Mouse (Mus musculus) limb, embryonic 12.5 days (tissue): ENCODE data around the gene Tmco5b. TPM values are rescaled to one million over a fixed set of nuclear protein-coding genes. Genes with fewer than 3 reads are reported as not detected.

Experiments
- ATAC-seq: fragments of 200-750 bp; cut with Nextera tagmentation; 2 replicates; pipeline ENCODE4 v1.8.0; 2017; ENCODE audit warnings: low read depth, moderate TSS enrichment; ENCODE audit not compliant: insufficient number of reproducible peaks, insufficient read depth, low FRiP score, low TSS enrichment
- H3K27ac ChIP-seq: fragments of 300-500 bp; sonication (generic); 2 replicates; pipeline ENCODE4 v1.5.1; 2016; ENCODE audit warnings: mild to moderate bottlenecking, moderate library complexity
- H3K27me3 ChIP-seq: fragments of 300-500 bp; sonication (generic); 2 replicates; pipeline ENCODE4 v1.6.1; 2016; ENCODE audit warnings: mild to moderate bottlenecking, moderate library complexity
- H3K36me3 ChIP-seq: fragments of 300-500 bp; sonication (generic); 2 replicates; pipeline ENCODE4 v1.6.1; 2016; ENCODE audit warnings: mild to moderate bottlenecking, moderate library complexity
- H3K4me1 ChIP-seq: fragments of 300-500 bp; sonication (generic); replicated peaks from 2 replicates; pipeline ENCODE4 v1.6.1; 2016
- H3K4me2 ChIP-seq: fragments of 300-500 bp; sonication (generic); 2 replicates; pipeline ENCODE4 v1.6.1; 2016; ENCODE audit warnings: mild to moderate bottlenecking, moderate library complexity
- H3K4me3 ChIP-seq: fragments of 300-500 bp; sonication (generic); replicated peaks from 2 replicates; pipeline ENCODE4 v1.5.1; 2016; ENCODE audit warnings: mild to moderate bottlenecking
- H3K9ac ChIP-seq: fragments of 300-500 bp; sonication (generic); replicated peaks from 2 replicates; pipeline ENCODE4 v1.6.1; 2016; ENCODE audit warnings: mild to moderate bottlenecking, moderate library complexity
- H3K9me3 ChIP-seq: fragments of 300-500 bp; sonication (generic); 2 replicates; pipeline ENCODE4 v1.6.1; 2016; ENCODE audit warnings: mild to moderate bottlenecking, moderate library complexity
- WGBS: fragments of 180-500 bp; shearing (Covaris S2); methylation state at CpG from one replicate; pipeline ENCODE4 v1.1.7; 2016; 5-methylcytosine and 5-hydroxymethylcytosine counted together
- polyA plus RNA-seq: library from polyadenylated mRNA; unstranded; fragments of >200 nt; fragmentation: Nextera tagmentation; extraction: Ambion mirVana; gene quantifications from 2 replicates; pipeline ENCODE4 v1.2.1, GENCODE M21; 2016

Gene Tmco5b
- polyA plus RNA-seq: not detected in 2 replicates

GRCm38 (mm10) chr2:113285432-113285831 lies at the start of gene Tmco5b:
TSS of gene Tmco5b (plus strand) at chr2:113285732.
- H3K9ac ChIP-seq: no peak within 1 kb of the TSS
- H3K36me3 ChIP-seq: no peaks in the 10 kb centered on the region
- no peaks in the 10 kb centered on the region for H3K4me1 ChIP-seq
- no peaks in the 10 kb centered on the region for H3K27me3 ChIP-seq
- 87% methylated on average over 2 of the region's 2 CpGs for WGBS
- H3K27ac ChIP-seq: no peak within 1 kb of the TSS
- H3K4me2 ChIP-seq: no peak within 1 kb of the TSS
- no peak for ATAC-seq
- no peaks in the 10 kb centered on the region for H3K9me3 ChIP-seq
- H3K4me3 ChIP-seq: no peak within 1 kb of the TSS

- no peaks in the 10 kb centered on the region; the same call in 1 of the 2 replicates for H3K27me3 ChIP-seq
- WGBS: 61% methylated on average over 1 of the region's 1 CpGs
- no peak overlapping the region for H3K4me2 ChIP-seq
- no peak overlapping the region for H3K9ac ChIP-seq
- peaks cover 7% of the 10 kb centered on the region; the same call in 1 of the 2 replicates for H3K4me1 ChIP-seq
- no peaks in the 10 kb centered on the region for H3K9me3 ChIP-seq
- H3K36me3 ChIP-seq: no peaks in the 10 kb centered on the region
- ATAC-seq: no peak
- no peak overlapping the region for H3K4me3 ChIP-seq
- H3K27ac ChIP-seq: no peak overlapping the region
Measured at GRCm38 (mm10) chr2:113236993-113237392, 48.5 kb upstream of the Tmco5b start.

GRCm38 (mm10) chr2:113238871-113239270 lies 46.7 kb upstream of the Tmco5b start:
- Histone ChIP-seq H3K27me3 (no peaks in the 10 kb centered on the region), H3K9ac (no peak overlapping the region), H3K4me1 (peaks cover 7% of the 10 kb centered on the region; the same call in 1 of the 2 replicates), H3K4me2 (no peak overlapping the region), H3K4me3 (no peak overlapping the region), H3K27ac (no peak overlapping the region), H3K36me3 (no peaks in the 10 kb centered on the region), H3K9me3 (no peaks in the 10 kb centered on the region)
- ATAC-seq: no peak
- 48% methylated on average over 5 of the region's 5 CpGs for whole genome bisulfite sequencing

- H3K4me3 ChIP-seq: no peak overlapping the region
- 42% methylated on average over 18 of the region's 18 CpGs for WGBS
- no peak overlapping the region for H3K4me2 ChIP-seq
Measured at GRCm38 (mm10) chr2:113302349-113303239, 17.1 kb downstream of the Tmco5b start.

GRCm38 (mm10) chr2:113303240-113303538 lies 17.7 kb downstream of the Tmco5b start:
- Histone ChIP-seq H3K36me3 (no peaks in the 10 kb centered on the region), H3K4me2 (no peak overlapping the region), H3K27ac (no peak overlapping the region), H3K4me3 (no peak overlapping the region), H3K27me3 (no peaks in the 10 kb centered on the region), H3K9me3 (no peaks in the 10 kb centered on the region), H3K4me1 (no peaks in the 10 kb centered on the region), H3K9ac (no peak overlapping the region)
- WGBS: 68% methylated on average over 4 of the region's 4 CpGs
- ATAC-seq: peak; percentile 56; the same call in 1 of the 2 replicates

More at GRCm38 (mm10) chr2:113302349-113303239, 17.1 kb downstream of the Tmco5b start:
- Histone ChIP-seq H3K9ac (no peak overlapping the region), H3K4me1 (no peaks in the 10 kb centered on the region), H3K27me3 (no peaks in the 10 kb centered on the region), H3K9me3 (no peaks in the 10 kb centered on the region), H3K36me3 (no peaks in the 10 kb centered on the region), H3K27ac (no peak overlapping the region)
- peak; percentile 37; the same call in 1 of the 2 replicates for ATAC-seq

- H3K9ac ChIP-seq: no peak overlapping the region
- no peaks in the 10 kb centered on the region for H3K9me3 ChIP-seq
- no peak overlapping the region for H3K27ac ChIP-seq
- no peak overlapping the region for H3K4me3 ChIP-seq
- H3K36me3 ChIP-seq: no peaks in the 10 kb centered on the region
- H3K27me3 ChIP-seq: no peaks in the 10 kb centered on the region
- ATAC-seq: no peak
- 7% methylated on average over 4 of the region's 4 CpGs for WGBS
- H3K4me2 ChIP-seq: no peak overlapping the region
- H3K4me1 ChIP-seq: no peaks in the 10 kb centered on the region
Measured at GRCm38 (mm10) chr2:113305339-113305738, 19.8 kb downstream of the Tmco5b start.

GRCm38 (mm10) chr2:113311211-113311610 lies 25.7 kb downstream of the Tmco5b start:
- Histone ChIP-seq H3K4me3 (no peak overlapping the region), H3K4me1 (no peaks in the 10 kb centered on the region), H3K9ac (no peak overlapping the region), H3K4me2 (no peak overlapping the region), H3K36me3 (no peaks in the 10 kb centered on the region), H3K27me3 (no peaks in the 10 kb centered on the region), H3K27ac (no peak overlapping the region), H3K9me3 (no peaks in the 10 kb centered on the region)
- WGBS: 69% methylated on average over 3 of the region's 3 CpGs
- no peak for ATAC-seq

GRCm38 (mm10) chr2:113323016-113323415 lies 37.5 kb downstream of the Tmco5b start:
- Histone ChIP-seq H3K27ac (no peak overlapping the region), H3K36me3 (no peaks in the 10 kb centered on the region), H3K9ac (no peak overlapping the region), H3K4me1 (peaks cover 3% of the 10 kb centered on the region; the same call in 1 of the 2 replicates), H3K4me2 (no peak overlapping the region), H3K4me3 (no peak overlapping the region), H3K9me3 (no peaks in the 10 kb centered on the region), H3K27me3 (peaks cover 4% of the 10 kb centered on the region)
- WGBS: 40% methylated on average over 7 of the region's 7 CpGs
- ATAC-seq: no peak

- ATAC-seq: no peak
- H3K36me3 ChIP-seq: no peaks in the 10 kb centered on the region
- WGBS: 44% methylated on average over 9 of the region's 9 CpGs
Measured at GRCm38 (mm10) chr2:113333799-113334541, 48.4 kb downstream of the Tmco5b start.

GRCm38 (mm10) chr2:113335561-113336294 lies 50.2 kb downstream of the Tmco5b start:
- Histone ChIP-seq H3K4me3 (no peak overlapping the region), H3K4me2 (no peak overlapping the region), H3K4me1 (no peaks in the 10 kb centered on the region), H3K27me3 (no peaks in the 10 kb centered on the region), H3K36me3 (no peaks in the 10 kb centered on the region), H3K27ac (no peak overlapping the region), H3K9me3 (no peaks in the 10 kb centered on the region), H3K9ac (no peak overlapping the region)
- ATAC-seq: no peak
- 84% methylated on average over 3 of the region's 3 CpGs for WGBS

More at GRCm38 (mm10) chr2:113333799-113334541, 48.4 kb downstream of the Tmco5b start:
- Histone ChIP-seq H3K4me1 (no peaks in the 10 kb centered on the region), H3K27me3 (peaks cover 8% of the 10 kb centered on the region), H3K4me2 (no peak overlapping the region), H3K9ac (no peak overlapping the region), H3K27ac (no peak overlapping the region), H3K4me3 (no peak overlapping the region), H3K9me3 (no peaks in the 10 kb centered on the region)

GRCm38 (mm10) chr2:113344536-113344935 lies 59.0 kb downstream of the Tmco5b start:
- Histone ChIP-seq H3K27me3 (no peaks in the 10 kb centered on the region), H3K9ac (no peak overlapping the region), H3K27ac (no peak overlapping the region), H3K9me3 (no peaks in the 10 kb centered on the region), H3K4me3 (no peak overlapping the region), H3K36me3 (no peaks in the 10 kb centered on the region), H3K4me2 (no peak overlapping the region), H3K4me1 (no peaks in the 10 kb centered on the region)
- no peak for ATAC-seq
- 83% methylated on average over 2 of the region's 2 CpGs for WGBS
